Mouse (Mus musculus) limb, embryonic 10.5 days (tissue): Measurements from ENCODE around the gene Gm11168. TPM values are rescaled to one million over a fixed set of nuclear protein-coding genes. Genes with fewer than 3 reads are reported as not detected.
"Not testable (repeated sequence)": the region's sequence is repeated elsewhere in the genome, so short reads cannot be mapped to it uniquely, and the experiment has no call there.

Experiments
- DNase-seq: peaks from one replicate; pipeline ENCODE4 v3.0.0-alpha.2; 2017; ENCODE audit warnings: low spot score
- H3K27ac ChIP-seq: fragments of 300-500 bp; sonication (generic); 2 replicates; pipeline ENCODE4 v1.5.1; 2016; ENCODE audit warnings: mild to moderate bottlenecking
- H3K27me3 ChIP-seq: fragments of 300-500 bp; sonication (generic); 2 replicates; pipeline ENCODE4 v1.6.1; 2016; ENCODE audit warnings: low read depth, mild to moderate bottlenecking; ENCODE audit not compliant: poor library complexity, severe bottlenecking
- H3K36me3 ChIP-seq: fragments of 300-500 bp; sonication (generic); 2 replicates; pipeline ENCODE4 v1.6.1; 2016; ENCODE audit warnings: mild to moderate bottlenecking, moderate library complexity
- H3K4me1 ChIP-seq: fragments of 300-500 bp; sonication (generic); 2 replicates; pipeline ENCODE4 v1.6.1; 2016
- H3K4me3 ChIP-seq: fragments of 300-500 bp; sonication (generic); 2 replicates; pipeline ENCODE4 v1.5.1; 2016; ENCODE audit warnings: mild to moderate bottlenecking, moderate library complexity
- H3K9me3 ChIP-seq: fragments of 300-500 bp; sonication (generic); replicated peaks from 2 replicates; pipeline ENCODE4 v1.6.1; 2016; ENCODE audit warnings: mild to moderate bottlenecking
- WGBS: fragments of 180-500 bp; shearing (Covaris S2); methylation state at CpG from one replicate; pipeline ENCODE4 v1.1.7; 2016; 5-methylcytosine and 5-hydroxymethylcytosine counted together
- polyA plus RNA-seq: library from polyadenylated mRNA; unstranded; fragments of >200 nt; fragmentation: Nextera tagmentation; extraction: Ambion mirVana; gene quantifications from 2 replicates; pipeline ENCODE4 v1.2.1, GENCODE M21; 2016

Gene Gm11168
- not detected in 2 replicates for polyA plus RNA-seq

DNA sequence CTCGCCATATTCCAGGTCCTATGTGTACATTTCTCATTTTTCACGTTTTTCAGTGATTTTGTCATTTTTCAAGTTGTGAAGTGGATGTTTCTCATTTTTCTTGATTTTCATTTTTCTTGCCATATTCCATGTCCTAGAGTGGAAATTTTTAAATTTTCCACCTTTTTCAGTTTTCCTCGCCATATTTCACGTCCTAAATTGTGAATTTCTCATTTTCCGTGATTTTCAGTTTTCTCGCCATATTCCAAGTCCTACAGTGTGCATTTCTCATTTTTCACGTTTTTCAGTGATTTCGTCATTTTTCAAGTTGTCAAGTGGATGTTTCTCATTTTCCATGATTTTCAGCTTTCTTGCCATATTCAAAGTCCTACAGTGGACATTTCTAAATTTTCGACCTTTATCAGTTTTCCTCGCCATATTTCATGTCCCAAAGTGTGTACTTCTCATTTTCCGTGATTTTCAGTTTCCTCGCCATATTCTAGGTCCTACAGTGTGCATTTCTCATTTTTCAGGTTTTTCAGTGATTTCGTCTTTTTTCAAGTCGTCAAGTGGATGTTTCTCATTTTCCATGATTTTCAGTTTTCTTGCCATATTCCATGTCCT, at the start of gene Gm11168:
Gm11168 (plus strand) TSS at position 553 of the 603 bp plus-strand sequence.
- 77% methylated on average over 6 of the region's 14 CpGs for WGBS
- H3K4me3 ChIP-seq, H3K4me1 ChIP-seq, H3K9me3 ChIP-seq, H3K27ac ChIP-seq, DNase-seq, H3K27me3 ChIP-seq, H3K36me3 ChIP-seq: not testable (repeated sequence)

DNA sequence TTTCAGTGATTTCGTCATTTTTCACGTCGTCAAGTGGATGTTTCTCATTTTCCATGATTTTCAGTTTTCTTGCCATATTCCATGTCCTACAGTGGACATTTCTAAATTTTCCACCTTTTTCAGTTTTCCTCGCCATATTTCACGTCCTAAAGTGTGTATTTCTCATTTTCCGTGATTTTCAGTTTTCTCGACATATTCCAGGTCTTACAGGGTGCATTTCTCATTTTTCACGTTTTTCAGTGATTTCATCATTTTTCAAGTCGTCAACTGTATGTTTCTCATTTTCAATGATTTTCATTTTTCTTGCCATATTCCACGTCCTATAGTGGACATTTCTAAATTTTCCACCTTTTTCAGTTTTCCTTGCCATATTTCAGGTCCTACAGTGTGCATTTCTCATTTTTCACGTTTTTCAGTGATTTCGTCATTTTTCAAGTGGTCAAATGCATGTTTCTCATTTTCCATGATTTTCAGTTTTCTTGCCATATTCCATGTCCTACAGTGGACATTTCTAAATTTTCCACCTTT, 2.6 kb upstream of the Gm11168 start, which contains the start of gene Gm10722:
Gm10722 (plus strand) TSS at position 478 of the 528 bp plus-strand sequence.
- not testable (repeated sequence) for H3K27ac ChIP-seq, H3K36me3 ChIP-seq, H3K27me3 ChIP-seq, H3K9me3 ChIP-seq, H3K4me3 ChIP-seq, H3K4me1 ChIP-seq
- peak; percentile 27 for DNase-seq
- 75% methylated on average over 12 of the region's 12 CpGs for WGBS

DNA sequence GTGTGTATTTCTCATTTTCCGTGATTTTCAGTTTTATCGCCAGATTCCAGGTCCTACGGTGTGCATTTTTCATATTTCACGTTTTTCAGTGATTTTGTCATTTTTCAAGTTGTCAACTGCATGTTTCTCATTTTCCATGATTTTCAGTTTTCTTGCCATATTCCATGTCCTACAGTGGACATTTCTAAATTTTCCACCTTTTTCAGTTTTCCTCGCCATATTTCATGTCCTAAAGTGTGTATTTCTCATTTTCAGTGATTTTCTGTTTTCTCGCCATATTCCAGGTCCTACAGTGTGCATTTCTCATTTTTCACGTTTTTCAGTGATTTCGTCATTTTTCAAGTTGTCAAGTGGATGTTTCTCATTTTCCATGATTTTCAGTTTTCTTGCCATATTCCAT, 2.1 kb upstream of the Gm11168 start:
- H3K9me3 ChIP-seq, result not testable (repeated sequence)

DNA sequence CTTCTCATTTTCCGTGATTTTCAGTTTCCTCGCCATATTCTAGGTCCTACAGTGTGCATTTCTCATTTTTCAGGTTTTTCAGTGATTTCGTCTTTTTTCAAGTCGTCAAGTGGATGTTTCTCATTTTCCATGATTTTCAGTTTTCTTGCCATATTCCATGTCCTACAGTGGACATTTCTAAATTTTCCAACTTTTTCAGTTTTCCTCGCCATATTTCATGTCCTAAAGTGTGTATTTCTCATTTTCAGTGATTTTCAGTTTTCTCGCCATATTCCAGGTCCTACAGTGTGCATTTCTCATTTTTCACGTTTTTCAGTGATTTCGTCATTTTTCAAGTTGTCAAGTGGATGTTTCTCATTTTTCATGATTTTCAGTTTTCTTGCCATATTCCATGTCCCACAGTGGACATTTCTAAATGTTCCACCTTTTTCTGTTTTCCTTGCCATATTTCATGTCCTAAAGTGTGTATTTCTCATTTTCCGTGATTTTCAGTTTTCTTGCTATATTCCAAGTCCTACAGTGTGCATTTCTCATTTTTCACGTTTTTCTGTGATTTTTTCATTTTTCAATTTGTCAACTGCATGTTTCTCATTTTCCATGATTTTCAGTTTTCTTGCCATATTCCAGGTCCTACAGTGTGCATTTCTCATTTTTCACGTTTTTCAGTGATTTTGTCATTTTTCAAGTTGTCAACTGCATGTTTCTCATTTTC, 1.0 kb upstream of the Gm11168 start:
- peak; percentile 14 for DNase-seq
- not testable (repeated sequence) for H3K9me3 ChIP-seq, H3K36me3 ChIP-seq, H3K27me3 ChIP-seq, H3K27ac ChIP-seq, H3K4me1 ChIP-seq, H3K4me3 ChIP-seq
- WGBS, result 69% methylated on average over 9 of the region's 11 CpGs

More for the DNA sequence above, 2.1 kb upstream of the Gm11168 start:
- H3K27me3 ChIP-seq, DNase-seq, H3K4me1 ChIP-seq, H3K4me3 ChIP-seq, H3K36me3 ChIP-seq, H3K27ac ChIP-seq: not testable (repeated sequence)
- 66% methylated on average over 8 of the region's 8 CpGs for WGBS

DNA sequence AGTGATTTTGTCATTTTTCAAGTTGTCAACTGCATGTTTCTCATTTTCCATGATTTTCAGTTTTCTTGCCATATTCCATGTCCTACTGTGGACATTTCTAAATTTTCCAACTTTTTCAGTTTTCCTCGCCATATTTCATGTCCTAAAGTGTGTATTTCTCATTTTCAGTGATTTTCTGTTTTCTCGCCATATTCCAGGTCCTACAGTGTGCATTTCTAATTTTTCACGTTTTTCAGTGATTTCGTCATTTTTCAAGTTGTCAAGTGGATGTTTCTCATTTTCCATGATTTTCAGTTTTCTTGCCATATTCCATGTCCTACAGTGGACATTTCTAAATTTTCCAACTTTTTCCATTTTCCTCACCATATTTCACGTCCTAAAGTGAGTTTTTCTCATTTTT, 3.0 kb downstream of the Gm11168 start:
- WGBS, result 86% methylated on average over 1 of the region's 5 CpGs

DNA sequence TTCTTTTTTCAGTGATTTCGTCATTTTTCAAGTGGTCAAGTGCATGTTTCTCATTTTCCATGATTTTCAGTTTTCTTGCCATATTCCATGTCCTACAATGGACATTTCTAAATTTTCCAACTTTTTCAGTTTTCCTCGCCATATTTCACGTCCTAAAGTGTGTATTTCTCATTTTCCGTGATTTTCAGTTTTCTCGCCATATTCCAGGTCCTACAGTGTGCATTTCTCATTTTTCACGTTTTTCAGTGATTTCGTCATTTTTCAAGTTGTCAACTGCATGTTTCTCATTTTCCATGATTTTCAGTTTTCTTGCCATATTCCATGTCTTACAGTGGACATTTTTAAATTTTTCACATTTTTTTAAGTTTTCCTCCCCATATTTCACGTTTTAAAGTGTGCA, 3.5 kb downstream of the Gm11168 start:
- not testable (repeated sequence) for H3K4me3 ChIP-seq, DNase-seq, H3K27me3 ChIP-seq, H3K4me1 ChIP-seq, H3K9me3 ChIP-seq, H3K36me3 ChIP-seq, H3K27ac ChIP-seq
- 72% methylated on average over 8 of the region's 8 CpGs for WGBS

More for the DNA sequence above, 3.0 kb downstream of the Gm11168 start:
- not testable (repeated sequence) for H3K27me3 ChIP-seq, H3K36me3 ChIP-seq, DNase-seq, H3K9me3 ChIP-seq, H3K4me3 ChIP-seq, H3K27ac ChIP-seq, H3K4me1 ChIP-seq

DNA sequence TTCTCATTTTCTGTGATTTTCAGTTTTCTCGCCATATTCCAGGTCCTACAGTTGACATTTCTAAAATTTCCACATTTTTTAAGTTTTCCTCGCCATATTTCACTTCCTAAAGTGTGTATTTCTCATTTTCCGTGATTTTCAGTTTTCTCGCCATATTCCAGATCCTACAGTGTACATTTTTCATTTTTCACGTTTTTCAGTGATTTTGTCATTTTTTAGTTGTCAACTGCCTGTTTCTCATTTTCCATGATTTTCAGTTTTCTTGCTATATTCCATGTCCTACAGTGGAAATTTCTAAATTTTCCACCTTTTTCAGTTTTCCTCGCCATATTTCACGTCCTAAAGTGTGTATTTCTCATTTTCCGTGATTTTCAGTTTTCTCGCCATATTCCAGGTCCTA, 4.1 kb downstream of the Gm11168 start:
- H3K9me3 ChIP-seq, H3K4me3 ChIP-seq, DNase-seq, H3K27ac ChIP-seq, H3K36me3 ChIP-seq, H3K27me3 ChIP-seq, H3K4me1 ChIP-seq: not testable (repeated sequence)
- 79% methylated on average over 8 of the region's 9 CpGs for WGBS

DNA sequence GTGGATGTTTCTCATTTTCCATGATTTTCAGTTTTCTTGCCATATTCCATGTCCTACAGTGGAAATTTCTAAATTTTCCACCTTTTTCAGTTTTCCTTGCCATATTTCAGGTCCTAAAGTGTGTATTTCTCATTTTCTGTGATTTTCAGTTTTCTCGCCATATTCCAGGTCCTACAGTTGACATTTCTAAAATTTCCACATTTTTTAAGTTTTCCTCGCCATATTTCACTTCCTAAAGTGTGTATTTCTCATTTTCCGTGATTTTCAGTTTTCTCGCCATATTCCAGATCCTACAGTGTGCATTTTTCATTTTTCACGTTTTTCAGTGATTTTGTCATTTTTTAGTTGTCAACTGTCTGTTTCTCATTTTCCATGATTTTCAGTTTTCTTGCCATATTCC, 6.2 kb downstream of the Gm11168 start:
- not testable (repeated sequence) for H3K27me3 ChIP-seq, H3K27ac ChIP-seq, H3K4me3 ChIP-seq, H3K9me3 ChIP-seq, H3K4me1 ChIP-seq, DNase-seq, H3K36me3 ChIP-seq
- no CpG with 5 or more reads among the region's 5 CpGs for WGBS

DNA sequence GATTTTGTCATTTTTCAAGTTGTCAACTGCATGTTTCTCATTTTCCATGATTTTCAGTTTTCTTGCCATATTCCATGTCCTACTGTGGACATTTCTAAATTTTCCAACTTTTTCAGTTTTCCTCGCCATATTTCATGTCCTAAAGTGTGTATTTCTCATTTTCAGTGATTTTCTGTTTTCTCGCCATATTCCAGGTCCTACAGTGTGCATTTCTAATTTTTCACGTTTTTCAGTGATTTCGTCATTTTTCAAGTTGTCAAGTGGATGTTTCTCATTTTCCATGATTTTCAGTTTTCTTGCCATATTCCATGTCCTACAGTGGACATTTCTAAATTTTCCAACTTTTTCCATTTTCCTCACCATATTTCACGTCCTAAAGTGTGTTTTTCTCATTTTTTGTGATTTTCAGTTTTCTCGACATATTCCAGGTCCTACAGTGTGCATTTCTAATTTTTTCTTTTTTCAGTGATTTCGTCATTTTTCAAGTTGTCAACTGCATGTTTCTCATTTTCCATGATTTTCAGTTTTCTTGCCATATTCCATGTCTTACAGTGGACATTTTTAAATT, 9.0 kb downstream of the Gm11168 start:
- WGBS, result 80% methylated on average over 3 of the region's 7 CpGs
- not testable (repeated sequence) for H3K4me3 ChIP-seq, H3K36me3 ChIP-seq, DNase-seq, H3K27me3 ChIP-seq, H3K9me3 ChIP-seq, H3K4me1 ChIP-seq, H3K27ac ChIP-seq

DNA sequence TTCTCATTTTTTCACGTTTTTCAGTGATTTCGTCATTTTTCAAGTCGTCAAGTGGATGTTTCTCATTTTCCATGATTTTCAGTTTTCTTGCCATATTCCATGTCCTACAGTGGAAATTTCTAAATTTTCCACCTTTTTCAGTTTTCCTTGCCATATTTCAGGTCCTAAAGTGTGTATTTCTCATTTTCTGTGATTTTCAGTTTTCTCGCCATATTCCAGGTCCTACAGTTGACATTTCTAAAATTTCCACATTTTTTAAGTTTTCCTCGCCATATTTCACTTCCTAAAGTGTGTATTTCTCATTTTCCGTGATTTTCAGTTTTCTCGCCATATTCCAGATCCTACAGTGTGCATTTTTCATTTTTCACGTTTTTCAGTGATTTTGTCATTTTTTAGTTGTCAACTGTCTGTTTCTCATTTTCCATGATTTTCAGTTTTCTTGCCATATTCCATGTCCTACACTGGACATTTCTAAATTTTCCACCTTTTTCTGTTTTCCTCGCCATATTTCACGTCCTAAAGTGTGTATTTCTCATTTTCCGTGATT, 9.7 kb downstream of the Gm11168 start, which contains the start of gene Gm10721:
Gm10721 (plus strand) TSS at position 408 of the 547 bp plus-strand sequence.
- H3K27ac ChIP-seq, DNase-seq, H3K9me3 ChIP-seq, H3K4me3 ChIP-seq, H3K4me1 ChIP-seq, H3K27me3 ChIP-seq, H3K36me3 ChIP-seq: not testable (repeated sequence)
- WGBS, result no CpG with 5 or more reads among the region's 11 CpGs

DNA sequence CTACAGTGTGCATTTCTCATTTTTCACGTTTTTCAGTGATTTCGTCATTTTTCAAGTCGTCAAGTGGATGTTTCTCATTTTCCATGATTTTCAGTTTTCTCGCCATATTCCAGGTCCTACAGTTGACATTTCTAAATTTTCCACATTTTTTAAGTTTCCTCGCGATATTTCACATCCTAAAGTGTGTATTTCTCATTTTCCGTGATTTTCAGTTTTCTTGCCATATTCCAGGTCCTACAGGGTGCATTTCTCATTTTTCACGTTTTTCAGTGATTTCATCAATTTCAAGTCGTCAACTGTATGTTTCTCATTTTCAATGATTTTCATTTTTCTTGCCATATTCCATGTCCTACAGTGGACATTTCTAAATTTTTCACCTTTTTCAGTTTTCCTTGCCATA, 12.2 kb downstream of the Gm11168 start, which contains the start of gene Gm10720:
Gm10720 (plus strand) TSS at position 301 of the 400 bp plus-strand sequence.
- WGBS, result 70% methylated on average over 5 of the region's 9 CpGs

DNA sequence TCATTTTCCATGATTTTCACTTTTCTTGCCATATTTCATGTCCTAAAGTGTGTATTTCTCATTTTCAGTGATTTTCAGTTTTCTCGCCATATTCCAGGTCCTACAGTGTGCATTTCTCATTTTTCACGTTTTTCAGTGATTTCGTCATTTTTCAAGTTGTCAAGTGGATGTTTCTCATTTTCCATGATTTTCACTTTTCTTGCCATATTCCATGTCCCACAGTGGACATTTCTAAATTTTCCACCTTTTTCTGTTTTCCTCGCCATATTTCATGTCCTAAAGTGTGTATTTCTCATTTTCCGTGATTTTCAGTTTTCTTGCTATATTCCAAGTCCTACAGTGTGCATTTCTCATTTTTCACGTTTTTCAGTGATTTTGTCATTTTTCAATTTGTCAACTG, 12.8 kb downstream of the Gm11168 start:
- H3K4me1 ChIP-seq, H3K27ac ChIP-seq, H3K36me3 ChIP-seq, DNase-seq, H3K9me3 ChIP-seq, H3K27me3 ChIP-seq, H3K4me3 ChIP-seq: not testable (repeated sequence)
- 76% methylated on average over 6 of the region's 6 CpGs for WGBS

More for the DNA sequence above, 12.2 kb downstream of the Gm11168 start, which contains the start of gene Gm10720:
- not testable (repeated sequence) for H3K4me1 ChIP-seq, H3K27me3 ChIP-seq, H3K36me3 ChIP-seq, H3K4me3 ChIP-seq, H3K27ac ChIP-seq, DNase-seq, H3K9me3 ChIP-seq

DNA sequence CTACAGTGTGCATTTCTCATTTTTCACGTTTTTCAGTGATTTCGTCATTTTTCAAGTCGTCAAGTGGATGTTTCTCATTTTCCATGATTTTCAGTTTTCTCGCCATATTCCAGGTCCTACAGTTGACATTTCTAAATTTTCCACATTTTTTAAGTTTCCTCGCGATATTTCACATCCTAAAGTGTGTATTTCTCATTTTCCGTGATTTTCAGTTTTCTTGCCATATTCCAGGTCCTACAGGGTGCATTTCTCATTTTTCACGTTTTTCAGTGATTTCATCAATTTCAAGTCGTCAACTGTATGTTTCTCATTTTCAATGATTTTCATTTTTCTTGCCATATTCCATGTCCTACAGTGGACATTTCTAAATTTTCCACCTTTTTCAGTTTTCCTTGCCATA, 14.0 kb downstream of the Gm11168 start, which contains the start of gene Gm10719:
Gm10719 (plus strand) TSS at position 301 of the 400 bp plus-strand sequence.
- not testable (repeated sequence) for H3K4me3 ChIP-seq, H3K4me1 ChIP-seq, H3K27ac ChIP-seq, DNase-seq, H3K9me3 ChIP-seq, H3K36me3 ChIP-seq, H3K27me3 ChIP-seq
- WGBS, result 42% methylated on average over 2 of the region's 9 CpGs
